Mouse (Mus musculus) cerebellum, postnatal 14 days (tissue): Measurements from ENCODE around the gene Btrc.
"Not testable (repeated sequence)": the region's sequence is repeated elsewhere in the genome, so short reads cannot be mapped to it uniquely, and the experiment has no call there.

Experiments
- DNase-seq, 2 experiments: peaks; one replicate each; pipeline ENCODE4 v3.0.0; 2021; ENCODE audit warnings: mixed read lengths in 2 of 2

The Btrc gene

GRCm38 (mm10) chr19:45363384-45363926, at the start of gene Btrc:
TSS of gene Btrc (plus strand) at chr19:45363734.
- peak; percentile 100 for DNase-seq

GRCm38 (mm10) chr19:45317473-45317882, 46.1 kb upstream of the Btrc start:
- DNase-seq: no peak

GRCm38 (mm10) chr19:45321062-45321461, 42.5 kb upstream of the Btrc start:
- DNase-seq: no peak

- no peak for DNase-seq
Measured at GRCm38 (mm10) chr19:45329039-45329438, 34.5 kb upstream of the Btrc start.

GRCm38 (mm10) chr19:45329748-45330298, 33.7 kb upstream of the Btrc start:
- DNase-seq: no peak

GRCm38 (mm10) chr19:45336718-45337117, 26.8 kb upstream of the Btrc start:
- DNase-seq: no peak

- no peak for DNase-seq
Measured at GRCm38 (mm10) chr19:45338182-45338581, 25.4 kb upstream of the Btrc start.

GRCm38 (mm10) chr19:45343941-45344340, 19.6 kb upstream of the Btrc start:
- no peak for DNase-seq

GRCm38 (mm10) chr19:45348188-45348587, 15.3 kb upstream of the Btrc start:
- no peak for DNase-seq

- DNase-seq: no peak
Measured at GRCm38 (mm10) chr19:45350456-45350855, 13.1 kb upstream of the Btrc start.

GRCm38 (mm10) chr19:45352706-45353105, 10.8 kb upstream of the Btrc start:
- not testable (repeated sequence) for DNase-seq

GRCm38 (mm10) chr19:45355678-45356077, 7.9 kb upstream of the Btrc start:
- no peak for DNase-seq

- DNase-seq: not testable (repeated sequence)
Measured at GRCm38 (mm10) chr19:45356868-45357267, 6.7 kb upstream of the Btrc start.

- DNase-seq: no peak
Measured at GRCm38 (mm10) chr19:45360486-45360885, 3.0 kb upstream of the Btrc start.

- DNase-seq: peak in 1 of 2 experiments; percentile 82
Measured at GRCm38 (mm10) chr19:45363933-45364391, 428 bp downstream of the Btrc start.

- DNase-seq: no peak
Measured at GRCm38 (mm10) chr19:45366651-45367050, 3.1 kb downstream of the Btrc start.

GRCm38 (mm10) chr19:45384815-45385214, 21.3 kb downstream of the Btrc start:
- DNase-seq: not testable (repeated sequence)

GRCm38 (mm10) chr19:45388551-45388950, 25.0 kb downstream of the Btrc start:
- no peak for DNase-seq

GRCm38 (mm10) chr19:45394078-45394477, 30.5 kb downstream of the Btrc start:
- no peak for DNase-seq

GRCm38 (mm10) chr19:45411000-45411399, 47.5 kb downstream of the Btrc start:
- no peak for DNase-seq

GRCm38 (mm10) chr19:45412694-45413093, 49.2 kb downstream of the Btrc start:
- DNase-seq: peak; percentile 37 to 53

- DNase-seq: peak; percentile 30 to 34
Measured at GRCm38 (mm10) chr19:45413966-45414365, 50.4 kb downstream of the Btrc start.

- no peak for DNase-seq
Measured at GRCm38 (mm10) chr19:45417601-45418000, 54.1 kb downstream of the Btrc start.

- DNase-seq: no peak
Measured at GRCm38 (mm10) chr19:45422276-45422675, 58.7 kb downstream of the Btrc start.

GRCm38 (mm10) chr19:45428146-45428545, 64.6 kb downstream of the Btrc start:
- DNase-seq: no peak
